Mouse (Mus musculus) cerebellum, postnatal 4 days (tissue): ENCODE data around the gene Ndufs7.

Experiments used
- DNase-seq, 2 experiments: peaks; one replicate each; pipeline ENCODE4 v3.0.0; 2022; ENCODE audit warnings: low spot score in 2 of 2, mixed read lengths in 1 of 2

Gene Ndufs7

GRCm38 (mm10) chr10:80262169-80262568 lies 13.2 kb downstream of the Ndufs7 start:
- no peak for DNase-seq

- no peak for DNase-seq
Observed at GRCm38 (mm10) chr10:80262776-80263365, 13.9 kb downstream of the Ndufs7 start.

- peak; percentile 96 to 99 for DNase-seq
Observed at GRCm38 (mm10) chr10:80264341-80265148, 15.6 kb downstream of the Ndufs7 start.

DNA sequence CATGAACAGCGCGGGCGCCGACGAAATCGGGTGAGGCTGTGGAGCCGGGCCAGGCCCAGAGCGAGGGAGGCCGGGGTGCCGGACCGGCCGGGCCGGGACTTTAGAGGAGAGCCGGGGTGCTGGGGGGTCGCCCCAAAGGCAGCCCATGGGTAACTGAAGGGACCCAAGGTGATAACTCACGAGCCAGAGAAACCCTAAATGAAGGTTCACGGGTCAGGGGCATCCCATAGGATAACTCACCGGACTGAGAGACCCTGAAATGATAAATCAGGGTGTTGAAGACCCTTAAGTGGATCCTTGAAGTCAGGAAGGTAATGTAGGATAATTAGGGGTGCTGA lies 16.2 kb downstream of the Ndufs7 start:
- DNase-seq = no peak

- DNase-seq = no peak
Observed at GRCm38 (mm10) chr10:80270099-80270498, 21.2 kb downstream of the Ndufs7 start.

GRCm38 (mm10) chr10:80270734-80271181 lies 21.8 kb downstream of the Ndufs7 start:
- no peak for DNase-seq

DNA sequence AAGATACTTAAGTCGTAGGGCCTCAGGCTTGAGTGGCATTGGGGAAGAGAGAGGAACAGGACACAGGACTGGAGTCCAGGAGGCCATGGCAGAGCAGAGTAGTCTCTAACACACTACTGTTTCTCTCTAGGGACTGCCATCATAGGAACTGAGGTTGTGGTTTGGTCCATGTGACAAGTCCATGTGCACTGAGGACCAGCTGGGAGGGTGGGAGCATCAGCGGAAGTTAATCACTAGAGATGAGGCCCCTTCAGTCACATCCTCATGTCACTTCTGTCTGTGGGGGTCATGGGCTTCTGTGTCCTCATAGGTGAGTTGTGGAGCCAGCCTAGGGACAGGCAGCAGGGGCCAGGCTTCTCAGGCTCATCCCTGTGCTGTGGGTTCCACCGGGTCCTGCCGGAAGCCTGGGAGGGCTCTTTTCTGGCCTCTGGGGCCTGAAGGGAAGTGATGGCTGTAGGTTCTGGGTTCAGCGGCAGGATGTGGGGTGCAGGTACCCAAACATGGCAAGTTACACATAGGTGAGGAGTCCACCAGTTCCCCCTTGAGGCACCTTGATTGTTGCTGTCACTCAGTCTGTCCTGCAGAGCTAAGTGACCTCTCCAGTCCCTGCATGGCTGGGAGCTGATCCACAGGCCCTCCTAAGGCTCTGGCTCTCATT lies 22.4 kb downstream of the Ndufs7 start:
- no peak for DNase-seq

GRCm38 (mm10) chr10:80271870-80272585 lies 23.1 kb downstream of the Ndufs7 start:
- no peak for DNase-seq

GRCm38 (mm10) chr10:80273847-80274246 lies 24.9 kb downstream of the Ndufs7 start:
- no peak for DNase-seq

DNA sequence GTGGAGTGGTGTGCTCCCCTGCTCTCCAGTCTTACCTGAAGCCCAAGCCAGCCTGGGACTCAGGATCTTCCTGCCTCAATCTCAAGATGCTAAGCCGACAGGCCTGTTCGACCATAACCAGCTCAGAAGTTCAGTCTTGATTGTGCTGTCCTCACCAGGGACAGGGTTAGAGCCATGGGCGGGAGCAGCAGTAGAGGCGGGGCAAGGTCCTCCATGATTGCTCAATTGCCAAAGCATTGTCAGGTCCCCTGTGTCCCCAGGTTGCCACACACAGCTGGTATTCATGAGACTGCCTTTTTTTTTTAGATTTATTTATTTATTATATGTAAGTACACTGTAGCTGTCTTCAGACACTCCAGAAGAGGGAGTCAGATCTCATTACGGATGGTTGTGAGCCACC lies 27.3 kb downstream of the Ndufs7 start:
- DNase-seq = no peak

DNA sequence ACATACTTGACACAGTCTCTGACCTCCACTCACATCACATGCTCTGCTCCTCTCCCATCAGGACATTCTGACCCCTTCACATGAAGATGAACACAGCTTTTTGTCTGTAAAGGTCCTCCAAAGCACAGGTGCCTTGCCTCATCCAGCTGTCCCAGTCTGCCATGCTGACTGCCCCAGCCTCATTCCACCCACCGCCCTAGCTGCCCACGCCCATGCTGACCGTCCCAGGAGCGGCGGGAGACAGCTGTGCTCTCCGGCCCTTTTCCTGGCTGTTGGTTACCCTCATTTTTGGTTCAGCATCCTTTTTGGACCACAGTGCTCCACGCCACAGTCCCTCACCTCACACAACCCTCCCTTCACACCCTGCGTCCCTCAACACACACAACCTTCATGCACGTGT lies 29.5 kb downstream of the Ndufs7 start:
- DNase-seq = no peak

- no peak for DNase-seq
Observed at GRCm38 (mm10) chr10:80279273-80279672, 30.4 kb downstream of the Ndufs7 start.

GRCm38 (mm10) chr10:80281304-80281703 lies 32.4 kb downstream of the Ndufs7 start:
- DNase-seq = no peak

GRCm38 (mm10) chr10:80281921-80282371 lies 33.0 kb downstream of the Ndufs7 start:
- DNase-seq = no peak

- DNase-seq = no peak
Observed at GRCm38 (mm10) chr10:80282481-80283441, 33.8 kb downstream of the Ndufs7 start.

GRCm38 (mm10) chr10:80285222-80286070 lies 36.5 kb downstream of the Ndufs7 start:
- DNase-seq = no peak

DNA sequence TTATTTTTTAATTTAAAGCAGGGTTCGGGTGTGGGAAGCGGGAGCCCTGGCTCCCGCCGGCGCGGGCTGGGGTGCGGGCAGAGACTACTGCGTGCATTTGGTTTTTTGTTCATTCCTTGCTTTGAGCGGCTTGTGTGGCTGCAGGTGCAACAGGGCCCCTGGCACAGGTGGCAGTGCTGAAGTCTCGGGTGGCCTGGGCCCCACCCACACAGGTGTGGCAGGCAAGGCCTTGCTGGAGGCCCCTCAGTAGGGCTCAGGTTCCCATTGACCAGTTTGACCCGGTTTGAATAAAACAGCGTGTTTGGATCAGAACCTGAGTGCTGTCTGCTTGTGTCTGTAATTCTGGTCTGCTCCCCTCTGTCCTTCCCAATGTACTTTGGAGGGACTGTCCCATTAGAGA lies 39.2 kb downstream of the Ndufs7 start:
- no peak for DNase-seq

DNA sequence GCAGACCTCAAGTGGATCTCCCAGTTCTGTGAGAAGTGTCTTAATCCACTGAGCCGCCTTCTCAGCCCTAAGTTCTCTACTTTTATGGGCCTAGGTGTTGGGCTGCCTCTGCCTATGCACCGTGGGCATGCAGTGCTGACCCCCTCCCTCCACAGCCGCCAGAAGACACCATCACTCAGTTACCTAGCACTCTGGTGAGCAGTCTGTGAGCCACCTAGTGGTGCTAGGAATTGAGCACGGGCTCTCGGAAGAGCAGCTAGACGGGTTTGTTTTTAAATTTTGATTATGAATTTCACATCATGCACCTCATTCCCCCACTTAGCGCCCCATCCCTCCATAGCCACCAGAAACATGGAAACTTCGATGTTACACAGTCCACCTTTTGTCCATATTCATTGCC lies 39.7 kb downstream of the Ndufs7 start:
- no peak for DNase-seq

DNA sequence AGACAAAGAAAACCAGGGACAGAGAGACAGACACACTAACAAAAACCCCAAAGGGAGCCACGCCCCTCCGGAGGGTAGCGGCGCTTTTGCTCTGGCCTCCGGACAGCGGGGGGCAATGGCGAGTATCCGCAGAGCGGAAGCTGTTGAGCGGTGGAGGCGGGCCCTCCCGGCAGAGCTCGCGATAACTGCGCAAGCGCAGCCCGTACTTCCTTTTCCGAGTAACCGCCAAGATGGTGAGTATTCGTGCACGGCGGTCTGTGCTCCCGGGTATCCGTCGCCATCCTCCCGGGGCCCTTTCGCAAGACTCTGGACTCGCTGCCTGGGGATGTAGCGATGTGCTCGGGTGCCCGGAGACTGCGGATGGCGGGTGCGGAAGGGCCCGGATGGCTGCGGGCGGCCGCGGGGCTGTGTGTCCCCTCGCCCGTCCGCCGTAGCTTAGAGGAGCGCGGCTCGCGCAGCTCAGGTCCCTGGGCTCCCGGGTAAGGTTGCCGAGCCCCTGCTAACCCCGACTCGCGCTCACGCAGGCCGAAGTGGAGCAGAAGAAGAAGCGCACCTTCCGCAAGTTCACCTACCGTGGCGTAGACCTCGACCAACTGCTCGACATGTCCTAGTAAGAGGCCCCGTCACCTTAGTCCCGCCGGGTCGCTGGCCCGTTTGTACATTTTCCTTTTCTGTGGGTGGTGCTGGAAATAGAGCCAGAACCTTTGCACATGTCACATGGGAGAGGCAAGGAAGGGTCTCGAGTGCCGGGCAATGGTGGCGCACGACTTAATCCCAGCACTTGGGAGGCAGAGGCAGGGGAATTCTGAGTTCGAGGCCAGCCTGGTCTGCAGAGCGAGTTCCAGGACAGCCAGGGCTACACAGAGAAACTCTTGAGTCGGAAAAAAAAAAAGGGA lies 43.6 kb downstream of the Ndufs7 start, which contains the start of gene Rps15:
Rps15 (plus strand) TSS at position 203 of the 896 bp plus-strand sequence.
- DNase-seq = peak; percentile 88 to 96
